Mouse (Mus musculus): ENCODE results near the gene Krtap28-10. TPM values are rescaled to one million over a fixed set of nuclear protein-coding genes. Genes with fewer than 3 reads are reported as not detected.

Gene Krtap28-10
- polyA plus RNA-seq (2015; fragmentation: Nextera tagmentation; extraction: Ambion mirVana) = not detected in 2 replicates

- Histone ChIP-seq H3K9ac (no peak within 1 kb of the TSS), H3K4me3 (no peak within 1 kb of the TSS), H3K27me3 (no peaks in the 10 kb centered on the region), H3K4me2 (no peak within 1 kb of the TSS), H3K36me3 (no peaks in the 10 kb centered on the region), H3K27ac (no peak within 1 kb of the TSS), H3K4me1 (replicated peaks) (peaks cover 5% of the 10 kb centered on the region), H3K9me3 (replicated peaks) (no peaks in the 10 kb centered on the region)
- no peak for ATAC-seq (replicated peaks; ENCODE audit: insufficient number of reproducible peaks, insufficient read depth, low FRiP score, low read depth)
- 89% methylated on average over 2 of the region's 2 CpGs for WGBS
These were observed at the start of gene Krtap28-10 for GRCm38 (mm10) chr1:83042380-83042779. TSS of gene Krtap28-10 (minus strand) at chr1:83042480.

- Histone ChIP-seq H3K9ac (no peak overlapping the region), H3K4me3 (no peak overlapping the region), H3K27me3 (no peaks in the 10 kb centered on the region), H3K27ac (no peak overlapping the region), H3K4me1 (replicated peaks) (0 out of 2 replicates have a peak, but pooled peaks cover under 1% of the 10 kb centered on the region), H3K4me2 (no peak overlapping the region), H3K36me3 (no peaks in the 10 kb centered on the region), H3K9me3 (replicated peaks) (no peaks in the 10 kb centered on the region)
- no peak for ATAC-seq (replicated peaks; ENCODE audit: insufficient number of reproducible peaks, insufficient read depth, low FRiP score, low read depth)
- 46% methylated on average over 3 of the region's 3 CpGs for WGBS
These were observed 49.0 kb upstream of the Krtap28-10 start for GRCm38 (mm10) chr1:83091268-83091667.

- H3K27me3 ChIP-seq = no peaks in the 10 kb centered on the region
- H3K9me3 ChIP-seq (replicated peaks) = no peaks in the 10 kb centered on the region
- no peak overlapping the region for H3K9ac ChIP-seq
- no peak overlapping the region for H3K4me3 ChIP-seq
- no peak for ATAC-seq (replicated peaks; ENCODE audit: insufficient number of reproducible peaks, insufficient read depth, low FRiP score, low read depth)
- H3K36me3 ChIP-seq = no peaks in the 10 kb centered on the region
- H3K4me1 ChIP-seq (replicated peaks) = no peaks in the 10 kb centered on the region
- no peak overlapping the region for H3K27ac ChIP-seq
- no peak overlapping the region for H3K4me2 ChIP-seq
- 77% methylated on average over 2 of the region's 2 CpGs for WGBS
These were observed 42.5 kb upstream of the Krtap28-10 start for GRCm38 (mm10) chr1:83084790-83085189.

- WGBS = 67% methylated on average over 6 of the region's 6 CpGs
- no peaks in the 10 kb centered on the region for H3K9me3 ChIP-seq (replicated peaks)
- H3K4me3 ChIP-seq = no peak overlapping the region
- no peaks in the 10 kb centered on the region for H3K36me3 ChIP-seq
- no peak overlapping the region for H3K4me2 ChIP-seq
- H3K4me1 ChIP-seq (replicated peaks) = no peaks in the 10 kb centered on the region
- no peak overlapping the region for H3K27ac ChIP-seq
- ATAC-seq (replicated peaks; ENCODE audit: insufficient number of reproducible peaks, insufficient read depth, low FRiP score, low read depth) = no peak
- H3K9ac ChIP-seq = no peak overlapping the region
- H3K27me3 ChIP-seq = no peaks in the 10 kb centered on the region
These were observed 34.7 kb upstream of the Krtap28-10 start for GRCm38 (mm10) chr1:83077016-83077415.

- Histone ChIP-seq H3K9ac (no peak overlapping the region), H3K4me2 (peak overlapping the region; percentile 52), H3K4me1 (replicated peaks) (no peaks in the 10 kb centered on the region), H3K36me3 (no peaks in the 10 kb centered on the region), H3K27me3 (no peaks in the 10 kb centered on the region), H3K27ac (no peak overlapping the region), H3K4me3 (peak overlapping the region; percentile 39), H3K9me3 (replicated peaks) (no peaks in the 10 kb centered on the region)
- 44% methylated on average over 11 of the region's 11 CpGs for WGBS
- no peak for ATAC-seq (replicated peaks; ENCODE audit: insufficient number of reproducible peaks, insufficient read depth, low FRiP score, low read depth)
These were observed 34.1 kb upstream of the Krtap28-10 start for GRCm38 (mm10) chr1:83076190-83076917.

- peak overlapping the region; percentile 39 for H3K4me3 ChIP-seq
These were observed 33.4 kb upstream of the Krtap28-10 start for GRCm38 (mm10) chr1:83075526-83076189.

GRCm38 (mm10) chr1:83067205-83067604 is 24.9 kb upstream of the Krtap28-10 start:
- Histone ChIP-seq H3K27ac (no peak overlapping the region), H3K4me2 (no peak overlapping the region), H3K4me1 (replicated peaks) (no peaks in the 10 kb centered on the region), H3K4me3 (no peak overlapping the region), H3K9ac (no peak overlapping the region), H3K36me3 (no peaks in the 10 kb centered on the region), H3K27me3 (no peaks in the 10 kb centered on the region), H3K9me3 (replicated peaks) (no peaks in the 10 kb centered on the region)
- ATAC-seq (replicated peaks; ENCODE audit: insufficient number of reproducible peaks, insufficient read depth, low FRiP score, low read depth) = no peak
- 85% methylated on average over 10 of the region's 10 CpGs for WGBS

More at GRCm38 (mm10) chr1:83075526-83076189, 33.4 kb upstream of the Krtap28-10 start:
- WGBS = 39% methylated on average over 15 of the region's 15 CpGs
- Histone ChIP-seq H3K27me3 (no peaks in the 10 kb centered on the region), H3K27ac (no peak overlapping the region), H3K4me1 (replicated peaks) (no peaks in the 10 kb centered on the region), H3K4me2 (peak overlapping the region; percentile 52), H3K36me3 (no peaks in the 10 kb centered on the region), H3K9me3 (replicated peaks) (no peaks in the 10 kb centered on the region), H3K9ac (no peak overlapping the region)
- ATAC-seq (replicated peaks; ENCODE audit: insufficient number of reproducible peaks, insufficient read depth, low FRiP score, low read depth) = no peak

- 88% methylated on average over 4 of the region's 4 CpGs for WGBS
- H3K4me2 ChIP-seq = no peak overlapping the region
These were observed 24.3 kb upstream of the Krtap28-10 start for GRCm38 (mm10) chr1:83066577-83066976.

GRCm38 (mm10) chr1:83064851-83065250 is 22.6 kb upstream of the Krtap28-10 start:
- Histone ChIP-seq H3K9me3 (replicated peaks) (no peaks in the 10 kb centered on the region), H3K27ac (no peak overlapping the region), H3K27me3 (no peaks in the 10 kb centered on the region), H3K4me1 (replicated peaks) (peaks cover 7% of the 10 kb centered on the region), H3K4me2 (no peak overlapping the region), H3K9ac (no peak overlapping the region), H3K36me3 (no peaks in the 10 kb centered on the region), H3K4me3 (no peak overlapping the region)
- 24% methylated on average over 3 of the region's 3 CpGs for WGBS
- no peak for ATAC-seq (replicated peaks; ENCODE audit: insufficient number of reproducible peaks, insufficient read depth, low FRiP score, low read depth)

More at GRCm38 (mm10) chr1:83066577-83066976, 24.3 kb upstream of the Krtap28-10 start:
- no peaks in the 10 kb centered on the region for H3K36me3 ChIP-seq
- no peaks in the 10 kb centered on the region for H3K27me3 ChIP-seq
- H3K9me3 ChIP-seq (replicated peaks) = no peaks in the 10 kb centered on the region
- no peak overlapping the region for H3K27ac ChIP-seq
- no peak for ATAC-seq (replicated peaks; ENCODE audit: insufficient number of reproducible peaks, insufficient read depth, low FRiP score, low read depth)
- no peak overlapping the region for H3K4me3 ChIP-seq
- no peak overlapping the region for H3K9ac ChIP-seq
- H3K4me1 ChIP-seq (replicated peaks) = no peaks in the 10 kb centered on the region

GRCm38 (mm10) chr1:83060643-83061042 is 18.4 kb upstream of the Krtap28-10 start, which contains the start of gene Krtap28-13:
TSS of gene Krtap28-13 (plus strand) at chr1:83060930.
- no peak for ATAC-seq (replicated peaks; ENCODE audit: insufficient number of reproducible peaks, insufficient read depth, low FRiP score, low read depth)
- 74% methylated on average over 4 of the region's 4 CpGs for WGBS
- Histone ChIP-seq H3K27me3 (no peaks in the 10 kb centered on the region), H3K9ac (no peak within 1 kb of the TSS), H3K27ac (no peak within 1 kb of the TSS), H3K9me3 (replicated peaks) (no peaks in the 10 kb centered on the region), H3K4me1 (replicated peaks) (peaks cover 10% of the 10 kb centered on the region), H3K4me2 (no peak within 1 kb of the TSS), H3K4me3 (no peak within 1 kb of the TSS), H3K36me3 (no peaks in the 10 kb centered on the region)

- Histone ChIP-seq H3K4me2 (no peak within 1 kb of the TSS), H3K36me3 (no peaks in the 10 kb centered on the region), H3K4me1 (replicated peaks) (peaks cover 10% of the 10 kb centered on the region), H3K27me3 (no peaks in the 10 kb centered on the region), H3K9me3 (replicated peaks) (no peaks in the 10 kb centered on the region), H3K4me3 (no peak within 1 kb of the TSS), H3K27ac (no peak within 1 kb of the TSS), H3K9ac (no peak within 1 kb of the TSS)
- no peak for ATAC-seq (replicated peaks; ENCODE audit: insufficient number of reproducible peaks, insufficient read depth, low FRiP score, low read depth)
- WGBS = 61% methylated on average over 9 of the region's 9 CpGs
These were observed 17.0 kb upstream of the Krtap28-10 start, which contains the start of gene A030005K14Rik for GRCm38 (mm10) chr1:83059278-83059677. TSS of gene A030005K14Rik (minus strand) at chr1:83059378.
